Mouse (Mus musculus) thymus, postnatal 4 days (tissue): Measurements from ENCODE around the gene Celf3.

Experiments used
- DNase-seq: peaks from one replicate; pipeline ENCODE4 v3.0.0; 2021

The Celf3 gene

DNA sequence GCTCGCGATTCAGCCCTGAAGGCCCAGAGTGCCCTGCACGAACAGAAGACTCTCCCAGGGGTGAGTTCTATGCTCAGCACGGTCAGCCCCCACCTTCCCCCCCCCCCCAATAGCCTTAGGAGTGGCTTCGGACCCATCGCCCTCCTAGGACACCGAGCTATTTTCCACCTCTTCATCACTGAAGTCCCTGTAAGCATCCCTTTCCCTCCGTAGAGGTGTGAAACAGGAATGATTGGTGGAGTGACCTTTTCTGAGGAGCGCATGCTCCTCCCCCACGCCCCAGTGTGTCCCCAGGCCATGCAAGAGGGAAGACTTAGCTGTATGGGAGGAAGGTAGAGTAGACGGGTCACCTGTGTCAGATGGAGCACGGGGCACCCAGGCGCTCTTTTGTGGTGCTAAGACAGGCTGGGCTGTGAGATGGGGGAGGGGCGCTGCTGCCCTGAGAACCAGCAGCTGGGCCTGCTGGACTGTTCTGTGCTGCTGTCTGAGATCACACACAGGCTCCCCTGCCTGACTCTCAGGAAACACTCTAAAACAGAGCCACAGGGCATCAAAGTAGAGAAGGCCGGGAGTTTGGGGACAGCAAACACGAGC lies 2.3 kb downstream of the Celf3 start, which contains the start of gene Riiad1:
Gene Riiad1, minus strand, starts transcription at position 51 of the 594 bp plus-strand sequence.
- no peak for DNase-seq

DNA sequence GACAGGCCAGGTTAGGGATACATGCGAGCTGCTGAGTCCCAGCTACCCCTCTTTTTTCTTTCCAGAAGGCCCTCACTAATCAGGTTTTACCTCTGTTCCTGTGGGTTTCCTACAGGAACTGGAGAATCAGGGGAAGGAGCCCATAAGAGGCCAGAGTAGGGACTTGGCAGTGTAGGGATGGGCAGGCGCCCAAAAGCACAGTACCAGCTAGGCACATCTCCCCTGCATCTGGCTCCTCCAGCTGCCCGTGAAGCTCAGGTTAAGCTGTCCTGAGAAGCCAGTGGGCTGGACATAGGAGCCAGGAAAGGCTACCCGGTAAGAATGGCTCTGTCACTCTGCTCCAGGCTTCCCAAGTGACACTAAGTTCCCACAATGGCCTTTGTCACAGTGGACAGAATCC lies 3.3 kb downstream of the Celf3 start:
- DNase-seq = no peak

DNA sequence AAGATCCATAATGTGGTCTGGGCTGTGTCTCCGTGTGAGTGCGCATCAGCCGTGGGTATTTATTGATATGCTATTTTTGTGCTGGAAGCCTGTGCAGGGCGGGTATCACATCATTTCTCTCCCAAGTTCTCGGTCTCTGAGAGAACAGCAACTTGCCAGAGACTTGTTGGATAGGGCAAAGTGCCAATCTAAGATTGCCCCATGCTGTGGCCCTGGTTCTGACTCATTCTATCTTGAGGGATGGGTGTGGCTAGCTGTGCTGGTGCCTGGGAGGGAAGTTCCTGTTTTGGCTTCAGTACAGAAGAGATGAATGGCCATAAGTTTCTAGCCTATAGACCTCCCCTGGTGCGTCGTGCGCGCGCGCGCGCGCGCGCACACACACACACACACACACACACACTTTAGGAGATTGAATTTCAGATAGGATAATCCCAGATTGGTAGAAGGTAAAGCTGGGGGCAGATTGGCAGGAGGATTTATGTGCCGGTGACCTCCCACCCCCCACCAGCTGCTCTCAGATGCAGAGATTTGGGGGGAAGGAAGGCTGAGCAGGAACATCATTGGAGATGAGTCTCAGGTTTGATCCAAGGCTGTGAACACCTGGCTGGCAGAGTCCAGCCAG lies 4.8 kb downstream of the Celf3 start:
- DNase-seq = no peak

DNA sequence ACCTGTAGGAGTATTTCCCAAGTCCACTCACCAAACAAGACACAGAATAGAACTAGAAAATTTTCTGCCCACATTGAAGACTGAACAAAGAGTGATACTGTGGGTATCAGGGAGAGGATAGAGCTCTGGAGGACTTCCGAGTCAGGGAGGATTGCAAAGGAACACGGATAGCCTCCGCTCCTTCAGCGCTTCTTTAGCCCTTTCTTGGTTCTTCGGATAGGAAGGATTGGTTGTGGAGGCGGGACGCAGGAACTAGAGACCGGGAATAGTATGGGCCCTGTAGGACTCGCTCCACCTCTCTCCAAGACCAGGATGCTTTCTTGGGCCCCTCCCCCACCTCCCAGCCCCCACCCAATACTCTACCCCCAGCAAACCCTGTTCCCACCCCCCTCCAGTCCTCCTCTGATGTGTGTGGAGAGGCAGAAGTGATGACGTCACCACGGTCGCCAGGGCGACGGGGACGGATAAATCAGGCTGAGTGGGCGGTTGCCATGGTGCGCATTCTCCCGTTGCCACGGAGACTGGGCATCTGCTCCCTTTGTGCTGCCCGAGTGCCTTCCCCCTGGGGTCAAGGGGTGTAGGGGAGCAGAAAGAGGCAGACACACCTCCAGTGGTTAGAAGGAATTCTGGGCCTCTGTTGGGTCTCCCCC lies 5.8 kb downstream of the Celf3 start:
- DNase-seq = peak; percentile 35

DNA sequence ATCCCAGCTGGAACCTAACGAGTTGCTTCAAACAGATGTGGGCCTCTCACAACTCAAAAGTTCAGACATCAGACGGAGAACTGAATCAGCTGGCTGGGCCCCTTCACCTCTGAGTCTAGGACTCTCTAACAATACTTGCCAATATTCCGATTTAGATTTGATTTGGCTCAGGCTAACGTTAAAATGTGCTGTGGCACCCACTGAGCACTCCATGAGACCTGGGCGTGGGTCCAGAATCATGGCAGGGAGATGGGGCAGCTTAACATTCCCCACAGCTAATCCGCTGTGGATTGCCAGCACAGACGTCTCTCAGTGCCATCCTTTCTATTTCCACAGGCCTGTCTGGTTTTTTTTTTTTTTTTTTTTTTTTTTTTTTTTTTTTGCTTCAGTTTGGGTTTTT lies 7.8 kb downstream of the Celf3 start:
- no peak for DNase-seq

GRCm38 (mm10) chr3:94487581-94487980 lies 9.5 kb downstream of the Celf3 start:
- DNase-seq = no peak

GRCm38 (mm10) chr3:94497162-94497561 lies 19.1 kb downstream of the Celf3 start:
- no peak for DNase-seq

GRCm38 (mm10) chr3:94502243-94502642 lies 24.1 kb downstream of the Celf3 start:
- DNase-seq = peak; percentile 23

DNA sequence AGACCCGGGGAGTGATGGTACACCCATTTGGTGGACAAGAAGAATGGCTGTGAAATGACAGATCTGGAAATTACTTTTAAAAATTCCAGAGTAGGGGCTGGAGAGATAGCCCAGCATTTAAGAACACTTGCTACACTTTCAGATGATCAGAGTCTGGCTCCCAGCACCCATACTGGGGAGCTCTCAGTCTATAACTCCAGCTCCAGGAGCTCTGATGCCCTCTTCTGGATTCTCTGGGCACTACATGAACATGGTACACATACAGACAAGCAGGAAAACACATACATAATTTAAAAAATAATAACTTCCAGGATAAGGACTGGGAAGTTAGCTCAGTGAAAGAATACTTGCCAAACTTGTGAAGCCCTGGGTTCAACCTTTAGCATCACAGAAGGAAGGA lies 28.6 kb downstream of the Celf3 start:
- DNase-seq = peak; percentile 33

GRCm38 (mm10) chr3:94526731-94527130 lies 48.6 kb downstream of the Celf3 start:
- DNase-seq = no peak

- DNase-seq = peak; percentile 37
Measured at GRCm38 (mm10) chr3:94533968-94534367, 55.9 kb downstream of the Celf3 start.

- no peak for DNase-seq
Measured at GRCm38 (mm10) chr3:94537187-94537586, 59.1 kb downstream of the Celf3 start.
